Mouse (Mus musculus) MEL (cell line): ENCODE data around the gene Psen1.

ENCODE experiments used
- CTCF ChIP-seq, 3 experiments: IDR thresholded peaks in 2 of 3; conservative IDR thresholded peaks in 1 of 3; 2 replicates each; pipeline ENCODE4 v1.5.1; 2011 to 2012; ENCODE audit warnings: low read length in 3 of 3, low read depth in 2 of 3, mild to moderate bottlenecking in 2 of 3, improper control_type of control experiment in 1 of 3, inconsistent platforms in 1 of 3, mixed read lengths in 1 of 3, moderate library complexity in 1 of 3; ENCODE audit not compliant: control insufficient read depth in 1 of 3, insufficient read depth in 1 of 3, poor library complexity in 1 of 3, severe bottlenecking in 1 of 3
- E2F4 ChIP-seq: IDR thresholded peaks from 2 replicates; pipeline ENCODE4 v1.6.1; 2011; ENCODE audit warnings: low read depth, low read length, improper control_type of control experiment, borderline replicate concordance
- EP300 ChIP-seq, 2 experiments: IDR thresholded peaks; 2 replicates each; pipeline ENCODE4 v1.6.1; 2011; ENCODE audit warnings: improper control_type of control experiment in 2 of 2, low read length in 2 of 2, low read depth in 1 of 2, mild to moderate bottlenecking in 1 of 2
- ETS1 ChIP-seq: IDR thresholded peaks from 2 replicates; pipeline ENCODE4 v1.6.1; 2012; ENCODE audit warnings: low read depth, mild to moderate bottlenecking, inconsistent platforms, low read length, improper control_type of control experiment, moderate library complexity
- MAX ChIP-seq: IDR thresholded peaks from 2 replicates; pipeline ENCODE4 v1.6.1; 2011; ENCODE audit warnings: low read length, improper control_type of control experiment
- POLR2A ChIP-seq, 2 experiments: IDR thresholded peaks; 2 replicates each; pipeline ENCODE4 v1.6.1; 2011 to 2012; ENCODE audit warnings: low read length in 2 of 2, mild to moderate bottlenecking in 2 of 2, control low read depth in 1 of 2, improper control_type of control experiment in 1 of 2, low read depth in 1 of 2, moderate library complexity in 1 of 2; ENCODE audit not compliant: control insufficient read depth in 1 of 2, insufficient read depth in 1 of 2, poor library complexity in 1 of 2
- TCF12 ChIP-seq: IDR thresholded peaks from 2 replicates; pipeline ENCODE4 v1.6.1; 2014; ENCODE audit warnings: low read depth, mild to moderate bottlenecking, inconsistent platforms, low read length, improper control_type of control experiment, moderate library complexity

DNA sequence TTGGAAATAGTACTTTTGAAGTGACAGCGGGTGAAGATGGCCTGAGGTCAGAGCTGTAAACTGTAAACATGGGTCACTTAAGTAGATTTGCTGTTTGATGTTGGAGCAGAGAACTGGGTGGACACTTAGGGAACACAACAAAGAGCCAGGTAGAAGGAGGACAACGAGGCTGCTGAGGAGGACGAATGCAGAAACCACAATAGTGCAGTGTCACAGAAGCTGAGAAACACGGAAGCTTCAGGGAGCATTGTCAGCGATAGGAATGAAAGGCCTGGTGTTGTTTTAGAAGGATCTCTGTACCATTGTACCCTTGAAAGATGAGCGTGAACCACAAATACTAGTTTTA, 1.1 kb downstream of the Psen1 start:
- no peak for TF ChIP-seq TCF12
- no peak for TF ChIP-seq ETS1
- TF ChIP-seq MAX, result no peak
- no peak for TF ChIP-seq POLR2A (IDR thresholded peaks at IDR 0.05; ENCODE audit: control insufficient read depth in 1 of 2, insufficient read depth in 1 of 2, low read depth in 1 of 2, low read length in 2 of 2, poor library complexity in 1 of 2)
- TF ChIP-seq EP300 (IDR thresholded peaks at IDR 0.05; ENCODE audit: low read depth in 1 of 2, low read length in 2 of 2), result no peak
- TF ChIP-seq E2F4, result no peak
- no peak for TF ChIP-seq CTCF (IDR thresholded peaks at IDR 0.05 in 2 of 3, conservative IDR thresholded peaks at IDR 0.05 in 1 of 3; ENCODE audit: control insufficient read depth in 1 of 3, insufficient read depth in 1 of 3, low read depth in 2 of 3, low read length in 3 of 3, poor library complexity in 1 of 3, severe bottlenecking in 1 of 3)
